Mouse (Mus musculus) heart, embryonic 16.5 days (tissue): ENCODE results near the gene Atxn1. TPM values are rescaled to one million over a fixed set of nuclear protein-coding genes. Genes with fewer than 3 reads are reported as not detected.

Source experiments
- ATAC-seq: fragments of 200-750 bp; cut with Nextera tagmentation; replicated peaks from 2 replicates; pipeline ENCODE4 v1.8.0; 2017; ENCODE audit warnings: moderate number of reproducible peaks; ENCODE audit not compliant: insufficient read depth, low FRiP score; ENCODE audit errors: extremely low read depth
- H3K27ac ChIP-seq: fragments of 300-500 bp; sonication (generic); 2 replicates; pipeline ENCODE4 v1.5.1; 2014; ENCODE audit warnings: mild to moderate bottlenecking, low read length, control low read depth, moderate library complexity
- H3K27me3 ChIP-seq: fragments of 300-500 bp; sonication (generic); 2 replicates; pipeline ENCODE4 v1.6.1; 2014; ENCODE audit warnings: low read length, mixed read lengths; ENCODE audit not compliant: control insufficient read depth, insufficient read depth
- H3K36me3 ChIP-seq: fragments of 300-500 bp; sonication (generic); 2 replicates; pipeline ENCODE4 v1.6.1; 2014; ENCODE audit not compliant: control insufficient read depth, insufficient read depth
- H3K4me1 ChIP-seq: fragments of 300-500 bp; sonication (generic); 2 replicates; pipeline ENCODE4 v1.6.1; 2014; ENCODE audit warnings: low read length, mixed read lengths; ENCODE audit not compliant: control insufficient read depth, insufficient read depth
- H3K4me2 ChIP-seq: fragments of 300-500 bp; sonication (generic); 2 replicates; pipeline ENCODE4 v1.6.1; 2014; ENCODE audit warnings: low read depth, mild to moderate bottlenecking, control low read depth, low read length
- H3K4me3 ChIP-seq: fragments of 300-500 bp; sonication (generic); 2 replicates; pipeline ENCODE4 v1.5.1; 2014; ENCODE audit warnings: mild to moderate bottlenecking, control low read depth, low read length
- H3K9ac ChIP-seq: fragments of 300-500 bp; sonication (generic); 2 replicates; pipeline ENCODE4 v1.6.1; 2014; ENCODE audit warnings: low read length, control low read depth
- H3K9me3 ChIP-seq: fragments of 300-500 bp; sonication (generic); replicated peaks from 2 replicates; pipeline ENCODE4 v1.6.1; 2016; ENCODE audit warnings: low read length; ENCODE audit not compliant: control insufficient read depth
- WGBS: fragments of 180-500 bp; shearing (Covaris S2); extraction: QIAGEN DNeasy Blood & Tissue Kit; methylation state at CpG from one replicate; pipeline ENCODE4 v1.1.7; 2014; 5-methylcytosine and 5-hydroxymethylcytosine counted together
- polyA plus RNA-seq: library from polyadenylated mRNA; unstranded; fragments of >200 nt; fragmentation: Nextera tagmentation; extraction: Ambion mirVana; gene quantifications from 2 replicates; pipeline ENCODE4 v1.2.1, GENCODE M21; 2015

Gene Atxn1
- polyA plus RNA-seq, 1 experiment from 2014 or later = 7.2 TPM

GRCm38 (mm10) chr13:45528787-45529186 is 436.0 kb downstream of the Atxn1 start:
- Histone ChIP-seq H3K9me3 (no peaks in the 10 kb centered on the region), H3K9ac (peak overlapping the region; percentile 32; the same call in 1 of the 2 replicates), H3K4me1 (peaks cover 72% of the 10 kb centered on the region), H3K4me3 (no peak overlapping the region), H3K27me3 (no peaks in the 10 kb centered on the region), H3K27ac (peak overlapping the region; percentile 98), H3K36me3 (peaks cover 13% of the 10 kb centered on the region), H3K4me2 (peak overlapping the region; percentile 28; the same call in 1 of the 2 replicates)
- peak; percentile 56; the same call in 1 of the 2 replicates for ATAC-seq
- 35% methylated on average over 4 of the region's 4 CpGs for WGBS

GRCm38 (mm10) chr13:45527232-45527964 is 437.4 kb downstream of the Atxn1 start:
- no peak for ATAC-seq
- Histone ChIP-seq H3K36me3 (peaks cover 16% of the 10 kb centered on the region), H3K9me3 (no peaks in the 10 kb centered on the region), H3K4me1 (peaks cover 71% of the 10 kb centered on the region), H3K27me3 (no peaks in the 10 kb centered on the region), H3K4me3 (no peak overlapping the region), H3K27ac (peak overlapping the region; percentile 69), H3K9ac (no peak overlapping the region), H3K4me2 (no peak overlapping the region)
- WGBS = 44% methylated on average over 11 of the region's 11 CpGs

GRCm38 (mm10) chr13:45526230-45526629 is 438.6 kb downstream of the Atxn1 start:
- Histone ChIP-seq H3K9me3 (no peaks in the 10 kb centered on the region), H3K27me3 (no peaks in the 10 kb centered on the region), H3K4me3 (no peak overlapping the region), H3K27ac (peak overlapping the region; percentile 58), H3K4me2 (no peak overlapping the region), H3K4me1 (peaks cover 59% of the 10 kb centered on the region), H3K36me3 (peaks cover 17% of the 10 kb centered on the region), H3K9ac (peak overlapping the region; percentile 0; the same call in 1 of the 2 replicates)
- no peak for ATAC-seq
- WGBS = 47% methylated on average over 7 of the region's 7 CpGs

GRCm38 (mm10) chr13:45524791-45525435 is 439.9 kb downstream of the Atxn1 start:
- H3K27me3 ChIP-seq = no peaks in the 10 kb centered on the region
- H3K4me2 ChIP-seq = no peak overlapping the region
- peaks cover 28% of the 10 kb centered on the region for H3K36me3 ChIP-seq
- H3K9ac ChIP-seq = no peak overlapping the region
- peak overlapping the region; percentile 69 for H3K27ac ChIP-seq
- H3K9me3 ChIP-seq = no peaks in the 10 kb centered on the region
- H3K4me3 ChIP-seq = no peak overlapping the region
- H3K4me1 ChIP-seq = peaks cover 47% of the 10 kb centered on the region
- 89% methylated on average over 6 of the region's 6 CpGs for WGBS
- no peak for ATAC-seq

DNA sequence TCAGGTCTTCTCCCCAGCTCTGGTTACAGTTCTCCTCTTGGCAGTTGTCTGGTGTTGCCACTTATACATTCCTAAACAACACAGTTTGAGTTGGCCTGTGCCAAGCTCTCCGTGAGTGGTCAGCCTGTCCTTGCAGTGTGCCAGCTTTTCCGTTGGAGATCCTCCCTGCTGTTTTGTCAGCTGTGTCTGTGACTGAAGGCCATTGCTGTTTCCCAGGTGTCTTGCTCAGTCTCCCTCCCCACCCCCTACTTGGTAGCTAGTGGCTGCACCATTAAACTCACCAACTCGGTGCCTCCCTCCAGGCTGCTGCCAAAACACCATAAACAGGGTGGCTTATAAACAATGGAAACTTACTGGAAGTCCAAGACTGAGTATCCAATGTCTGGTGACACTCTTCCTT is 440.5 kb downstream of the Atxn1 start:
- Histone ChIP-seq H3K4me2 (no peak overlapping the region), H3K27ac (peak overlapping the region; percentile 69), H3K9me3 (no peaks in the 10 kb centered on the region), H3K36me3 (peaks cover 27% of the 10 kb centered on the region), H3K4me1 (peaks cover 41% of the 10 kb centered on the region), H3K9ac (no peak overlapping the region), H3K27me3 (no peaks in the 10 kb centered on the region), H3K4me3 (no peak overlapping the region)
- ATAC-seq = no peak
- 37% methylated on average over 3 of the region's 3 CpGs for WGBS

DNA sequence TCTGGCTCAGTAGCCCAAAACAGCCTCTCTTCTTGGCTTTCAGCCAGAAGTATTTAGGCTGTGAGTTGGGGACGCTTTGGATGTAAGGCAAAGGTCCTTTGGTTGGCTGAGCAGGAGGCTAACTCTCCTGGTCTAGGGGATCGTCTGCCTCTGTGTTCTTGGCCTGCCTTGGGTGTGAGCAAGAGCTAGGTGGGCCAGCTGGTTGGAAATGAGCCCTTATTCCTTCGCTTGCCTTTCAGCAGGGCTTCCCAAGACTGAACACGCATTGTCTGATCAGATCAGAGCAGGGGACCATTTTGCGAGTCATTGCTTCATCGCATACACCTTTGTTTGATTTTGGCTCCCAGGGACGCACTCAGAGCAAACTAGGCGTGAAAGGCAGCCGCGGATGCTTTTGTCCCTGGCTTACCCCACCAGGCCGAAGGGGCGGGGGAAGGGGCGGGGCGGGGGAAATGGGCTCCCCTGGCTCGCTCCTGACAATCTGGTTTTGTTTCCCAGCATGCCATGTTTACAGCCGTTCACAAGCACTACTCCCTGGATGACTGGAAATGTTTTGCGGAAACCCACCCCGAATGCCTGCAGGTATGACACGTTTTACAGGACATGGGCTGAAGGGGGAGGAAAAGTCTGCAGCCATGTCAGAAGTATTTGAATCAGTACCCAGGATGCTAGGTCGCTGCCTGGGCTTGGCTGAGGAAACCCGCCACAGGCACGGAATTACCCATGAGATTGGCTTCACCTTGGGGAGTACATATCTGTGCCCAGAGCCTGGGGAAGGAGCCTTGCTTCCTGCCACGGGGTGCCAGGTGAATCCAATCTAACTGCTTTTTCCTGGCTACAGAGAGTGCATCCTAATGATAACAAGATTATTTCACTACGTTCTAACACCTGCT is 448.1 kb downstream of the Atxn1 start:
- peak overlapping the region; percentile 58 for H3K4me2 ChIP-seq
- H3K9me3 ChIP-seq = no peaks in the 10 kb centered on the region
- H3K27ac ChIP-seq = peak overlapping the region; percentile 77
- H3K27me3 ChIP-seq = no peaks in the 10 kb centered on the region
- peaks cover 48% of the 10 kb centered on the region for H3K4me1 ChIP-seq
- peak overlapping the region; percentile 34; the same call in 1 of the 2 replicates for H3K9ac ChIP-seq
- ATAC-seq = peak; percentile 49; the same call in 1 of the 2 replicates
- H3K4me3 ChIP-seq = peak overlapping the region; percentile 8
- H3K36me3 ChIP-seq = peaks cover 25% of the 10 kb centered on the region
- WGBS = 20% methylated on average over 24 of the region's 24 CpGs

- no peak overlapping the region for H3K9ac ChIP-seq
- ATAC-seq = no peak
- peaks cover 14% of the 10 kb centered on the region for H3K36me3 ChIP-seq
- H3K4me1 ChIP-seq = peaks cover 64% of the 10 kb centered on the region
- no peaks in the 10 kb centered on the region for H3K9me3 ChIP-seq
- 42% methylated on average over 8 of the region's 8 CpGs for WGBS
- H3K27ac ChIP-seq = peak overlapping the region; percentile 1; the same call in 1 of the 2 replicates
- no peaks in the 10 kb centered on the region for H3K27me3 ChIP-seq
- no peak overlapping the region for H3K4me3 ChIP-seq
- H3K4me2 ChIP-seq = no peak overlapping the region
These were observed 449.9 kb downstream of the Atxn1 start for GRCm38 (mm10) chr13:45514832-45515422.

DNA sequence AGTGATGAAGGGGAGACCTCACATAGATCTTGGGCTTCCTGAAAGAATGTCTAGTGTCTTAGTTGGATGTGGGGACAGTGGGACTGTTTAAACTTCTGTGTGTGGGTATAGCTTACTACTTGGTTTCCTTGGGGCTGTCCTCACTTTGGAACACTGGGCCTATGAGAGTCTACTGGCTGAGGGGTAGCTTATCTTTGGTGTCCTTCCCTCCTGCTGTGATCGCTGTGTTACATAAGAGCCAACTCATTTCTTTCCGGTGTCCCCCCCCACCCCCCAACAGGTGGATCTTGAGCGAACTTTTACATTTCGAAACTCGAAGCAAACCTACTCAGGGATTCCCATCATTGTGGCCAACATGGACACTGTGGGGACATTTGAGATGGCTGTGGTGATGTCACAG is 450.7 kb downstream of the Atxn1 start:
- WGBS = 82% methylated on average over 5 of the region's 5 CpGs
- H3K9ac ChIP-seq = no peak overlapping the region
- ATAC-seq = no peak
- no peak overlapping the region for H3K4me2 ChIP-seq
- H3K4me1 ChIP-seq = peaks cover 72% of the 10 kb centered on the region
- H3K27ac ChIP-seq = no peak overlapping the region
- no peaks in the 10 kb centered on the region for H3K9me3 ChIP-seq
- H3K36me3 ChIP-seq = peaks cover 8% of the 10 kb centered on the region
- H3K4me3 ChIP-seq = no peak overlapping the region
- H3K27me3 ChIP-seq = no peaks in the 10 kb centered on the region
